Mouse (Mus musculus) spleen, postnatal 36 days (tissue): Measurements from ENCODE around the gene Zdhhc11.
A peak's percentile ranks its signal among the peaks of the same experiment; 100 is the strongest.
"Not testable (repeated sequence)": the region's sequence is repeated elsewhere in the genome, so short reads cannot be mapped to it uniquely, and the experiment has no call there.

Experiments used
- DNase-seq, 2 experiments: peaks; one replicate each; pipeline ENCODE4 v3.0.0; 2022; ENCODE audit warnings: low spot score in 2 of 2, mixed read lengths in 1 of 2

The Zdhhc11 gene

GRCm38 (mm10) chr13:74006881-74007280, 43.2 kb downstream of the Zdhhc11 start:
- DNase-seq = not testable (repeated sequence)

- not testable (repeated sequence) for DNase-seq
These were observed 44.6 kb downstream of the Zdhhc11 start for GRCm38 (mm10) chr13:74008216-74008615.

GRCm38 (mm10) chr13:74008948-74009718, 45.5 kb downstream of the Zdhhc11 start, which contains the start of gene Tppp:
Gene Tppp (plus strand): TSS chr13:74009407.
- peak; percentile 87 to 89 for DNase-seq

GRCm38 (mm10) chr13:74009791-74010614, 46.4 kb downstream of the Zdhhc11 start:
- peak; percentile 20 to 38 for DNase-seq

- DNase-seq = no peak
These were observed 47.0 kb downstream of the Zdhhc11 start for GRCm38 (mm10) chr13:74010678-74011077.

GRCm38 (mm10) chr13:74015908-74016307, 52.3 kb downstream of the Zdhhc11 start:
- no peak for DNase-seq

GRCm38 (mm10) chr13:74017426-74017825, 53.8 kb downstream of the Zdhhc11 start:
- no peak for DNase-seq

GRCm38 (mm10) chr13:74019006-74019405, 55.4 kb downstream of the Zdhhc11 start:
- not testable (repeated sequence) for DNase-seq

- no peak for DNase-seq
These were observed 61.8 kb downstream of the Zdhhc11 start for GRCm38 (mm10) chr13:74025151-74026081.

- peak in 1 of 2 experiments; percentile 4 for DNase-seq
These were observed 62.6 kb downstream of the Zdhhc11 start for GRCm38 (mm10) chr13:74026215-74026614.

- no peak for DNase-seq
These were observed 64.5 kb downstream of the Zdhhc11 start for GRCm38 (mm10) chr13:74028116-74028515.

GRCm38 (mm10) chr13:74029013-74029412, 65.4 kb downstream of the Zdhhc11 start:
- DNase-seq = no peak

- no peak for DNase-seq
These were observed 67.0 kb downstream of the Zdhhc11 start for GRCm38 (mm10) chr13:74030691-74031090.

GRCm38 (mm10) chr13:74031133-74031532, 67.5 kb downstream of the Zdhhc11 start:
- DNase-seq = no peak

- DNase-seq = no peak
These were observed 71.1 kb downstream of the Zdhhc11 start for GRCm38 (mm10) chr13:74034756-74035155.

GRCm38 (mm10) chr13:74035776-74036175, 72.1 kb downstream of the Zdhhc11 start:
- no peak for DNase-seq

- DNase-seq = no peak
These were observed 76.3 kb downstream of the Zdhhc11 start for GRCm38 (mm10) chr13:74039926-74040325.
